Mouse (Mus musculus) MEL (cell line): ENCODE data around the gene Nup62. TPM values are rescaled to one million over a fixed set of nuclear protein-coding genes. Genes with fewer than 3 reads are reported as not detected.
A peak's percentile ranks its signal among the peaks of the same experiment; 100 is the strongest.

Experiments
- DNase-seq: peaks from one replicate; pipeline ENCODE4 v3.0.0; 2011; ENCODE audit warnings: low read depth, low spot score
- H3K27ac ChIP-seq: 2 replicates; pipeline ENCODE4 v1.5.1; 2012; ENCODE audit warnings: low read depth, mild to moderate bottlenecking, control low read depth, low read length, moderate library complexity; ENCODE audit not compliant: control insufficient read depth
- H3K27me3 ChIP-seq, 2 experiments: fragments of 150-350 bp in 1 of 2; sonication (generic) in 1 of 2; 2 replicates each; pipeline ENCODE4 v1.6.1; 2012; ENCODE audit warnings: low read length in 2 of 2, mild to moderate bottlenecking in 2 of 2, improper control_type of control experiment in 1 of 2, moderate library complexity in 1 of 2; ENCODE audit not compliant: insufficient read depth in 2 of 2, control insufficient read depth in 1 of 2
- H3K36me3 ChIP-seq, 2 experiments: 2 replicates each; pipeline ENCODE4 v1.6.1; 2012 to 2014; ENCODE audit warnings: low read length in 2 of 2, improper control_type of control experiment in 1 of 2, inconsistent platforms in 1 of 2, mild to moderate bottlenecking in 1 of 2; ENCODE audit not compliant: insufficient read depth in 2 of 2, control insufficient read depth in 1 of 2
- H3K4me1 ChIP-seq, 2 experiments: fragments of 150-350 bp in 1 of 2; sonication (generic) in 1 of 2; 2 replicates each; pipeline ENCODE4 v1.6.1; 2012; ENCODE audit warnings: low read length in 2 of 2, improper control_type of control experiment in 1 of 2, mild to moderate bottlenecking in 1 of 2; ENCODE audit not compliant: insufficient read depth in 2 of 2, control insufficient read depth in 1 of 2
- H3K4me3 ChIP-seq, 2 experiments: fragments of 150-350 bp in 1 of 2; sonication (generic) in 1 of 2; 2 replicates each; pipeline ENCODE4 v1.5.1; 2012; ENCODE audit warnings: low read depth in 2 of 2, low read length in 2 of 2, mild to moderate bottlenecking in 2 of 2, moderate library complexity in 2 of 2, control low read depth in 1 of 2, improper control_type of control experiment in 1 of 2; ENCODE audit not compliant: control insufficient read depth in 1 of 2, insufficient read depth in 1 of 2
- H3K79me2 ChIP-seq: 2 replicates; pipeline ENCODE4 v1.6.1; 2012; ENCODE audit warnings: mild to moderate bottlenecking, low read length, moderate library complexity; ENCODE audit not compliant: control insufficient read depth, poor library complexity, insufficient read depth
- H3K9ac ChIP-seq: 2 replicates; pipeline ENCODE4 v1.6.1; 2012; ENCODE audit warnings: low read depth, mild to moderate bottlenecking, control low read depth, low read length, moderate library complexity; ENCODE audit not compliant: control insufficient read depth, poor library complexity, severe bottlenecking
- H3K9me3 ChIP-seq: fragments of 150-350 bp; sonication (generic); replicated peaks from 2 replicates; pipeline ENCODE4 v1.6.1; 2012; ENCODE audit warnings: mild to moderate bottlenecking, low read length, improper control_type of control experiment, moderate library complexity; ENCODE audit not compliant: insufficient read depth
- BHLHE40 ChIP-seq: IDR thresholded peaks from 2 replicates; pipeline ENCODE4 v1.6.1; 2012; ENCODE audit warnings: low read depth, mild to moderate bottlenecking, inconsistent platforms, low read length, improper control_type of control experiment, borderline replicate concordance
- E2F4 ChIP-seq: IDR thresholded peaks from 2 replicates; pipeline ENCODE4 v1.6.1; 2011; ENCODE audit warnings: low read depth, low read length, improper control_type of control experiment, borderline replicate concordance
- GABPA ChIP-seq: IDR thresholded peaks from 2 replicates; pipeline ENCODE4 v1.6.1; 2012; ENCODE audit warnings: low read depth, mild to moderate bottlenecking, inconsistent platforms, low read length, improper control_type of control experiment, moderate library complexity
- GATA1 ChIP-seq: IDR thresholded peaks from 2 replicates; pipeline ENCODE4 v1.6.1; 2011; ENCODE audit warnings: low read depth, low read length, improper control_type of control experiment
- MAFK ChIP-seq: IDR thresholded peaks from 2 replicates; pipeline ENCODE4 v1.6.1; 2011; ENCODE audit warnings: low read depth, mild to moderate bottlenecking, low read length, improper control_type of control experiment, borderline replicate concordance
- MAX ChIP-seq: IDR thresholded peaks from 2 replicates; pipeline ENCODE4 v1.6.1; 2011; ENCODE audit warnings: low read length, improper control_type of control experiment
- MXI1 ChIP-seq: IDR thresholded peaks from 2 replicates; pipeline ENCODE4 v1.6.1; 2011; ENCODE audit warnings: mild to moderate bottlenecking, low read depth, low read length, improper control_type of control experiment
- MYB ChIP-seq: IDR thresholded peaks from 2 replicates; pipeline ENCODE4 v1.6.1; 2011; ENCODE audit warnings: mild to moderate bottlenecking, low read depth, low read length, improper control_type of control experiment
- MYC ChIP-seq: IDR thresholded peaks from 2 replicates; pipeline ENCODE4 v1.6.1; 2011; ENCODE audit warnings: low read depth, mild to moderate bottlenecking, low read length, improper control_type of control experiment, moderate library complexity
- NRF1 ChIP-seq: IDR thresholded peaks from 2 replicates; pipeline ENCODE4 v1.6.1; 2014; ENCODE audit warnings: low read depth, mild to moderate bottlenecking, inconsistent platforms, low read length, improper control_type of control experiment, moderate library complexity; ENCODE audit not compliant: poor library complexity, insufficient read depth, severe bottlenecking
- POLR2AphosphoS2 ChIP-seq: IDR thresholded peaks from 2 replicates; pipeline ENCODE4 v1.6.1; 2011; ENCODE audit warnings: low read length, improper control_type of control experiment
- RCOR1 ChIP-seq: IDR thresholded peaks from 2 replicates; pipeline ENCODE4 v1.6.1; 2012; ENCODE audit warnings: low read depth, mild to moderate bottlenecking, inconsistent platforms, low read length, improper control_type of control experiment
- SIN3A ChIP-seq: IDR thresholded peaks from 2 replicates; pipeline ENCODE4 v1.6.1; 2012; ENCODE audit warnings: low read length, improper control_type of control experiment, inconsistent platforms
- SMC3 ChIP-seq: IDR thresholded peaks from 2 replicates; pipeline ENCODE4 v1.6.1; 2011; ENCODE audit warnings: low read depth, low read length, improper control_type of control experiment
- polyA plus RNA-seq, 2 experiments: library from polyadenylated mRNA; stranded (reverse) in 1 of 2; unstranded in 1 of 2; fragments of >175 nt in 1 of 2; fragments of >200 nt in 1 of 2; gene quantifications; 2 replicates each; pipeline versions ENCODE4 v1.2.1 to v1.2.4; 2012; ENCODE audit warnings: low replicate concordance in 2 of 2, low read depth in 1 of 2; ENCODE audit not compliant: insufficient read length in 2 of 2, insufficient read depth in 1 of 2, missing spikeins in 1 of 2
- total RNA-seq: library from RNA; depleted of rRNA; stranded (reverse); fragments of 300-350 nt; gene quantifications from 2 replicates; pipeline ENCODE4 v1.2.3, GENCODE M21; 2012

Nup62 gene
- total and polyA plus RNA-seq, 3 experiments, result 136 to 235 TPM; not detected in 1

GRCm38 (mm10) chr7:44818751-44819235 lies 2.9 kb downstream of the Nup62 start (continued):
- TF ChIP-seq NRF1 (peak; percentile 53; the same call in 1 of the 2 replicates), MXI1 (peak; percentile 95), GABPA (no peak), MYC (peak; percentile 73; the same call in 1 of the 2 replicates), BHLHE40 (peak; percentile 44; the same call in 1 of the 2 replicates), SMC3 (no peak), SIN3A (peak; percentile 91), MAFK (0 out of 2 replicates have a peak, but pooled peaks have one; percentile 30), MAX (peak; percentile 66)
- TF ChIP-seq, all 39 proteins: peak for 26

- Histone ChIP-seq H3K27ac (peak overlapping the region; percentile 94), H3K4me3 (peak overlapping the region; percentile 87 to 94), H3K4me1 (peaks cover 39 to 58% of the 10 kb centered on the region in 2 experiments), H3K9me3 (no peaks in the 10 kb centered on the region), H3K27me3 (no peaks in the 10 kb centered on the region), H3K9ac (peak overlapping the region; percentile 97), H3K36me3 (peaks cover 19 to 64% of the 10 kb centered on the region in 2 experiments), H3K79me2 (peaks cover 88% of the 10 kb centered on the region)
- TF ChIP-seq POLR2AphosphoS2, result peak; percentile 1; the same call in 1 of the 2 replicates
- TF ChIP-seq E2F4, result no peak
- no peak for DNase-seq
These were observed 3.5 kb downstream of the Nup62 start for GRCm38 (mm10) chr7:44819391-44819790.

DNA sequence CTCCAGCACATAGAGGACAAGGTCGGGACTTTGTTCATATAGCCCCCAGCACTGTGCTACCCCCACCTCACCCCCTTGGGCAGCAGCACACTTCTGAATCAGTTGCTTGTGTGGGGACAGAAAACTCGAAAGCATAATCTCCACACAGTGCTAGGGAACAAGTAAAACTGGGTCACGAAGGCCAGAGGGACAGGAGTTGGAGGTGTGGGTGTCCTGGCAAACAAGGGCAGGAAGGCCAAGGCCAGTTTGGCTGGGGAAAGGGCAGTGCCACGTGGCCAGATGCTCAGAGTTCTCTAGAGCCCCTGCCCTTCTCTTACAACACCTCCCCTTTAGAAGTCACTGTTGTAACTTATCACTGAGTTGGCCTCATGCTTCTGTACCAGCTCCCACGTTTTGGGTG lies 4.0 kb downstream of the Nup62 start:
- TF ChIP-seq MXI1, result peak; percentile 60; the same call in 1 of the 2 replicates
- TF ChIP-seq GATA1, result no peak
- H3K9ac ChIP-seq, result peak overlapping the region; percentile 97
- H3K36me3 ChIP-seq, result peaks cover 19 to 61% of the 10 kb centered on the region in 2 experiments
- peaks cover 92% of the 10 kb centered on the region for H3K79me2 ChIP-seq
- no peak for DNase-seq
- H3K4me3 ChIP-seq, result peak overlapping the region; percentile 87 to 94
- H3K27ac ChIP-seq, result peak overlapping the region; percentile 94
- peaks cover 39 to 56% of the 10 kb centered on the region in 2 experiments for H3K4me1 ChIP-seq
- H3K27me3 ChIP-seq, result no peaks in the 10 kb centered on the region
- no peaks in the 10 kb centered on the region for H3K9me3 ChIP-seq

GRCm38 (mm10) chr7:44820525-44820924 lies 4.6 kb downstream of the Nup62 start:
- DNase-seq, result no peak
- Histone ChIP-seq H3K4me3 (no peak overlapping the region), H3K27ac (no peak overlapping the region)
- TF ChIP-seq GABPA, result no peak
- TF ChIP-seq MYB, result no peak
- TF ChIP-seq RCOR1, result no peak
- TF ChIP-seq, all 39 proteins: peak for 0
- Histone ChIP-seq H3K79me2 (peaks cover 92% of the 10 kb centered on the region), H3K36me3 (peaks cover 19 to 57% of the 10 kb centered on the region in 2 experiments), H3K9me3 (no peaks in the 10 kb centered on the region), H3K4me1 (peaks cover 39 to 51% of the 10 kb centered on the region in 2 experiments), H3K27me3 (no peaks in the 10 kb centered on the region), H3K9ac (peak overlapping the region; percentile 97)
